Mouse (Mus musculus) megakaryocyte-erythroid progenitor cell, adult 5-6 weeks (primary cell): Measurements from ENCODE around the gene Snx25. TPM values are rescaled to one million over a fixed set of nuclear protein-coding genes. Genes with fewer than 3 reads are reported as not detected.

Source experiments
- total RNA-seq, 2 experiments: library from RNA; stranded (forward) in 1 of 2; stranded (reverse) in 1 of 2; fragments of 200-1000, 215-1000 nt in 1 of 2; fragments of >200 nt in 1 of 2; fragmentation: Nextera tagmentation in 1 of 2; gene quantifications; 2 replicates each; pipeline ENCODE4 v1.2.3; 2014 to 2017

Snx25 gene
- total RNA-seq, 2 experiments from 2014 or later, result 8.5 to 25.4 TPM

Other genes starting within 250 kb of the Snx25 start
- not detected in 2 replicates for gene Ccdc110, start 217.5 kb downstream of the Snx25 start, total RNA-seq (2014; fragmentation: Nextera tagmentation)
- gene Ccdc110, start 217.5 kb downstream of the Snx25 start, total RNA-seq (2017), result not detected in 2 replicates
- 1.6 and 3.2 TPM in 2 replicates for gene 1700029J07Rik, start 176.9 kb downstream of the Snx25 start, total RNA-seq (2014; fragmentation: Nextera tagmentation)
- gene 1700029J07Rik, start 176.9 kb downstream of the Snx25 start, total RNA-seq (2017), result 0.08 and 3.5 TPM in 2 replicates
- gene Ufsp2, start 176.6 kb downstream of the Snx25 start, total RNA-seq (2014; fragmentation: Nextera tagmentation), result 40.9 and 41.1 TPM in 2 replicates
- gene Ufsp2, start 176.6 kb downstream of the Snx25 start, total RNA-seq (2017), result 72.1 and 82.1 TPM in 2 replicates
- 0.66 TPM in 1 of 2 replicates, not detected in the other for gene Lrp2bp, start 152.9 kb downstream of the Snx25 start, total RNA-seq (2014; fragmentation: Nextera tagmentation)
- gene Lrp2bp, start 152.9 kb downstream of the Snx25 start, total RNA-seq (2017), result not detected in 2 replicates
- gene Ankrd37, start 146.5 kb downstream of the Snx25 start, total RNA-seq (2014; fragmentation: Nextera tagmentation), result 0.79 TPM in 1 of 2 replicates, not detected in the other
- gene Ankrd37, start 146.5 kb downstream of the Snx25 start, total RNA-seq (2017), result 2.3 and 8.4 TPM in 2 replicates
- gene Cfap97, start 388 bp downstream of the Snx25 start, total RNA-seq (2014; fragmentation: Nextera tagmentation), result 20.9 and 28.4 TPM in 2 replicates
- gene Cfap97, start 388 bp downstream of the Snx25 start, total RNA-seq (2017), result 23.3 and 45.9 TPM in 2 replicates
- 51.8 and 73.7 TPM in 2 replicates for gene Slc25a4, start 59.1 kb upstream of the Snx25 start, total RNA-seq (2014; fragmentation: Nextera tagmentation)
- gene Slc25a4, start 59.1 kb upstream of the Snx25 start, total RNA-seq (2017), result 122 and 140 TPM in 2 replicates
- gene Helt, start 142.5 kb upstream of the Snx25 start, total RNA-seq (2014; fragmentation: Nextera tagmentation), result not detected in 2 replicates
- not detected in 2 replicates for gene Helt, start 142.5 kb upstream of the Snx25 start, total RNA-seq (2017)